Mouse (Mus musculus) heart, adult 2 months (tissue): ENCODE data around the gene Sdf2.

Experiments
- CTCF ChIP-seq: fragments of 200-600 bp; IDR thresholded peaks from 2 replicates; pipeline ENCODE4 v1.8.1; 2022; ENCODE audit warnings: antibody characterized with exemption, mild to moderate bottlenecking, moderate library complexity
- POLR2A ChIP-seq: fragments of 200-500 bp; IDR thresholded peaks from 2 replicates; pipeline ENCODE4 v1.6.1; 2011; ENCODE audit warnings: mild to moderate bottlenecking, low read depth, low read length, control low read depth; ENCODE audit not compliant: insufficient read depth

GRCm38 (mm10) chr11:78247727-78248140 is 2.2 kb downstream of the Sdf2 start:
- TF ChIP-seq CTCF (no peak), POLR2A (no peak)
